Comparison of ENCODE assay signal across 11 mouse cellular contexts in genomic region chr11:68600551-68601021, GRCm38 (mm10). TPM values are rescaled to one million over a fixed set of nuclear protein-coding genes. Genes with fewer than 3 reads are reported as not detected.
A peak's percentile ranks its signal among the peaks of the same experiment; 100 is the strongest.
DNase-seq lines count a peak whose midpoint lies in the region; ATAC-seq lines count a peak whose summit lies in the region.
"Had no signal": no experiment of that assay in that cellular context is flagged by ENCODE, and none has a peak within 500 bp of the region (broad histone marks: within the 10 kb centered on the region; RNA-seq: fewer than 3 reads in every experiment).

No protein-coding gene starts in this region.

- no peaks in the 10 kb centered on the region for H3K36me3 ChIP-seq in forebrain, embryonic 12.5 days (replicated peaks)
- H3K36me3 ChIP-seq in forebrain, embryonic 16.5 days (ENCODE audit: control insufficient read depth, insufficient read depth) = no peaks in the 10 kb centered on the region
- no peaks in the 10 kb centered on the region for H3K36me3 ChIP-seq in midbrain, embryonic 10.5 days
- no peaks in the 10 kb centered on the region for H3K36me3 ChIP-seq in midbrain, embryonic 13.5 days
- no peaks in the 10 kb centered on the region for H3K36me3 ChIP-seq in stomach, embryonic 14.5 days (ENCODE audit: control insufficient read depth, insufficient read depth, low read length)
- H3K36me3 ChIP-seq: liver, embryonic 13.5 days had no signal

- DNase-seq in midbrain, embryonic 10.5 days (ENCODE audit: low spot score) = no peak
- peak; percentile 24 for DNase-seq in kidney, postnatal 14 days
- DNase-seq in urinary bladder, adult 2 months (ENCODE audit: low spot score) = no peak
- no peak for DNase-seq in ovary, postnatal 10 days (ENCODE audit: low spot score)
- DNase-seq: B cell, adult 2 months; cerebellum, adult 18-20 months; liver, embryonic 13.5 days had no signal

- 48% methylated on average over 6 of the region's 6 CpGs for WGBS in forebrain, embryonic 12.5 days
- 39% methylated on average over 6 of the region's 6 CpGs for WGBS in forebrain, embryonic 16.5 days
- WGBS in midbrain, embryonic 10.5 days = 44% methylated on average over 6 of the region's 6 CpGs
- 38% methylated on average over 6 of the region's 6 CpGs for WGBS in midbrain, embryonic 13.5 days
- WGBS in stomach, embryonic 14.5 days = 15% methylated on average over 6 of the region's 6 CpGs

- H3K27me3 ChIP-seq in forebrain, embryonic 12.5 days = 0 out of 2 replicates have a peak, but pooled peaks cover 3% of the 10 kb centered on the region
- no peaks in the 10 kb centered on the region for H3K27me3 ChIP-seq in forebrain, embryonic 16.5 days (replicated peaks; ENCODE audit: control insufficient read depth, insufficient read depth, low read length)
- H3K27me3 ChIP-seq in midbrain, embryonic 10.5 days (ENCODE audit: low read depth, poor library complexity, severe bottlenecking) = no peaks in the 10 kb centered on the region; the same call in 1 of the 2 replicates
- no peaks in the 10 kb centered on the region for H3K27me3 ChIP-seq in midbrain, embryonic 13.5 days
- no peaks in the 10 kb centered on the region for H3K27me3 ChIP-seq in stomach, embryonic 14.5 days (ENCODE audit: control insufficient read depth, insufficient read depth, low read length)
- H3K27me3 ChIP-seq: liver, embryonic 13.5 days had no signal

- no peak for ATAC-seq in forebrain, embryonic 12.5 days (ENCODE audit: low FRiP score)
- no peak for ATAC-seq in forebrain, embryonic 16.5 days
- no peak for ATAC-seq in midbrain, embryonic 13.5 days
- ATAC-seq in stomach, embryonic 14.5 days (ENCODE audit: insufficient number of reproducible peaks, insufficient read depth, low FRiP score, low read depth) = peak; percentile 81; the same call in 1 of the 2 replicates

- no peaks in the 10 kb centered on the region for H3K9me3 ChIP-seq in forebrain, embryonic 12.5 days
- no peaks in the 10 kb centered on the region for H3K9me3 ChIP-seq in forebrain, embryonic 16.5 days (ENCODE audit: control insufficient read depth, low read length)
- no peaks in the 10 kb centered on the region for H3K9me3 ChIP-seq in midbrain, embryonic 10.5 days (replicated peaks)
- no peaks in the 10 kb centered on the region for H3K9me3 ChIP-seq in midbrain, embryonic 13.5 days
- no peaks in the 10 kb centered on the region for H3K9me3 ChIP-seq in stomach, embryonic 14.5 days (ENCODE audit: control insufficient read depth, low read depth, low read length)
- H3K9me3 ChIP-seq: liver, embryonic 13.5 days had no signal

- peaks cover 18% of the 10 kb centered on the region for H3K4me1 ChIP-seq in forebrain, embryonic 12.5 days
- H3K4me1 ChIP-seq in forebrain, embryonic 16.5 days (replicated peaks; ENCODE audit: control insufficient read depth, insufficient read depth, low read length) = peaks cover 6% of the 10 kb centered on the region
- peaks cover 30% of the 10 kb centered on the region for H3K4me1 ChIP-seq in midbrain, embryonic 10.5 days
- peaks cover 17% of the 10 kb centered on the region for H3K4me1 ChIP-seq in midbrain, embryonic 13.5 days (replicated peaks)
- peaks cover 29% of the 10 kb centered on the region for H3K4me1 ChIP-seq in stomach, embryonic 14.5 days (ENCODE audit: control insufficient read depth, insufficient read depth, low read length)

- H3K27ac ChIP-seq in forebrain, embryonic 12.5 days = 0 out of 2 replicates have a peak overlapping the region, but pooled peaks have one; percentile 13
- H3K27ac ChIP-seq in forebrain, embryonic 16.5 days (ENCODE audit: low read length) = no peak overlapping the region
- peak overlapping the region; percentile 61; the same call in 1 of the 2 replicates for H3K27ac ChIP-seq in midbrain, embryonic 10.5 days (replicated peaks)
- no peak overlapping the region for H3K27ac ChIP-seq in midbrain, embryonic 13.5 days
- H3K27ac ChIP-seq in stomach, embryonic 14.5 days (ENCODE audit: low read length) = peak overlapping the region; percentile 95

- no peak overlapping the region for H3K4me2 ChIP-seq in forebrain, embryonic 12.5 days
- H3K4me2 ChIP-seq in forebrain, embryonic 16.5 days (ENCODE audit: low read length) = no peak overlapping the region
- no peak overlapping the region for H3K4me2 ChIP-seq in midbrain, embryonic 13.5 days (replicated peaks)
- H3K4me2 ChIP-seq in stomach, embryonic 14.5 days (replicated peaks; ENCODE audit: low read depth, low read length) = no peak overlapping the region
- H3K4me2 ChIP-seq: liver, embryonic 13.5 days had no signal

- no peak overlapping the region for H3K9ac ChIP-seq in forebrain, embryonic 12.5 days
- no peak overlapping the region for H3K9ac ChIP-seq in forebrain, embryonic 16.5 days (replicated peaks; ENCODE audit: low read depth, low read length)
- H3K9ac ChIP-seq in midbrain, embryonic 13.5 days (replicated peaks) = no peak overlapping the region
- no peak overlapping the region for H3K9ac ChIP-seq in stomach, embryonic 14.5 days (replicated peaks; ENCODE audit: low read depth, low read length)
- H3K9ac ChIP-seq: liver, embryonic 13.5 days had no signal

- H3K4me3 ChIP-seq in forebrain, embryonic 12.5 days (replicated peaks) = no peak overlapping the region
- H3K4me3 ChIP-seq in forebrain, embryonic 16.5 days (replicated peaks; ENCODE audit: low read length) = no peak overlapping the region
- no peak overlapping the region for H3K4me3 ChIP-seq in midbrain, embryonic 10.5 days
- no peak overlapping the region for H3K4me3 ChIP-seq in midbrain, embryonic 13.5 days (replicated peaks)
- no peak overlapping the region for H3K4me3 ChIP-seq in stomach, embryonic 14.5 days (ENCODE audit: low read depth, low read length)
- H3K4me3 ChIP-seq: liver, embryonic 13.5 days had no signal

RNA-seq across cellular contexts. Expression of gene Ccdc42, which starts 13.8 kb away (rescaled TPM):
- 0.69 TPM in 1 of 2 replicates, not detected in the other for polyA plus RNA-seq in forebrain, embryonic 12.5 days (2016; fragmentation: Nextera tagmentation; extraction: Ambion mirVana)
- 0.58 TPM in 1 of 2 replicates, not detected in the other for polyA plus RNA-seq in forebrain, embryonic 16.5 days (2015; fragmentation: Nextera tagmentation; extraction: Ambion mirVana)
- 1.5 and 2.2 TPM in 2 replicates for polyA plus RNA-seq in midbrain, embryonic 10.5 days (2016; fragmentation: Nextera tagmentation; extraction: Ambion mirVana)
- polyA plus RNA-seq in midbrain, embryonic 13.5 days (2015; fragmentation: Nextera tagmentation; extraction: Ambion mirVana) = 0.15 and 0.36 TPM in 2 replicates
- 0.34 TPM in 1 of 2 replicates, not detected in the other for polyA plus RNA-seq in stomach, embryonic 14.5 days (2014; fragmentation: Nextera tagmentation; extraction: Ambion mirVana)
- polyA plus RNA-seq in urinary bladder, adult 2 months (2012; rRNA removed) = 0.16 and 0.22 TPM in 2 replicates

RNA-seq across cellular contexts. Expression of gene Mfsd6l, which starts 44.6 kb away (rescaled TPM):
- 0.09 TPM in 1 of 2 replicates, not detected in the other for polyA plus RNA-seq in forebrain, embryonic 12.5 days (2016; fragmentation: Nextera tagmentation; extraction: Ambion mirVana)
- not detected in 2 replicates for polyA plus RNA-seq in forebrain, embryonic 16.5 days (2015; fragmentation: Nextera tagmentation; extraction: Ambion mirVana)
- polyA plus RNA-seq in midbrain, embryonic 10.5 days (2016; fragmentation: Nextera tagmentation; extraction: Ambion mirVana) = not detected in 2 replicates
- polyA plus RNA-seq in midbrain, embryonic 13.5 days (2015; fragmentation: Nextera tagmentation; extraction: Ambion mirVana) = not detected in 2 replicates
- 1.3 and 1.4 TPM in 2 replicates for polyA plus RNA-seq in stomach, embryonic 14.5 days (2014; fragmentation: Nextera tagmentation; extraction: Ambion mirVana)
- polyA plus RNA-seq in urinary bladder, adult 2 months (2012; rRNA removed) = 1.0 and 1.6 TPM in 2 replicates
- polyA plus RNA-seq: liver, embryonic 13.5 days had no signal

Comparison
In these comparisons a context has a peak if more than half of its experiments do, and no peak if none do; other contexts are left out.
1. H3K27ac ChIP-seq: peak in forebrain, embryonic 12.5 days (single experiment), midbrain, embryonic 10.5 days (single experiment) and stomach, embryonic 14.5 days (single experiment); none in forebrain, embryonic 16.5 days (single experiment) and midbrain, embryonic 13.5 days (single experiment).